Mouse (Mus musculus) brain, embryonic 14.5 days (tissue): ENCODE measurements at regions not wholly inside any gene's neighbourhood (a gene's known extent, or its start where the extent isn't known, plus 50 kb on each side); places are given as distances from the start of the nearest gene placed in this dataset.

Experiments
- CTCF ChIP-seq: fragments of 200-500 bp; IDR thresholded peaks from 2 replicates; pipeline ENCODE4 v1.5.1; 2012; ENCODE audit warnings: inconsistent platforms, mild to moderate bottlenecking, moderate library complexity, borderline replicate concordance; ENCODE audit not compliant: insufficient read depth, insufficient read length; ENCODE audit errors: extremely low read depth
- POLR2A ChIP-seq: fragments of 200-500 bp; IDR thresholded peaks from 2 replicates; pipeline ENCODE4 v1.6.1; 2012; ENCODE audit warnings: mild to moderate bottlenecking, inconsistent platforms, borderline replicate concordance; ENCODE audit not compliant: poor library complexity, insufficient read depth, insufficient read length, severe bottlenecking; ENCODE audit errors: extremely low read depth

- TF ChIP-seq POLR2A, result no peak
- TF ChIP-seq CTCF, result no peak
These were observed 149.9 kb upstream of the Veph1 start for GRCm38 (mm10) chr3:66446274-66447159.
